Mouse (Mus musculus) kidney, embryonic 16.5 days (tissue): Measurements from ENCODE around the gene Azgp1. TPM values are rescaled to one million over a fixed set of nuclear protein-coding genes. Genes with fewer than 3 reads are reported as not detected.
"Not testable (repeated sequence)": the region's sequence is repeated elsewhere in the genome, so short reads cannot be mapped to it uniquely, and the experiment has no call there.

ENCODE experiments used
- ATAC-seq: fragments of 200-750 bp; cut with Nextera tagmentation; 2 replicates; pipeline ENCODE4 v1.8.0; 2017; ENCODE audit warnings: moderate TSS enrichment; ENCODE audit not compliant: low FRiP score, low TSS enrichment
- H3K27ac ChIP-seq: fragments of 300-500 bp; sonication (generic); 2 replicates; pipeline ENCODE4 v1.5.1; 2014; ENCODE audit warnings: low read length
- H3K27me3 ChIP-seq: fragments of 300-500 bp; sonication (generic); 2 replicates; pipeline ENCODE4 v1.6.1; 2014; ENCODE audit warnings: low read length, control low read depth, mixed read lengths; ENCODE audit not compliant: insufficient read depth
- H3K36me3 ChIP-seq: fragments of 300-500 bp; sonication (generic); 2 replicates; pipeline ENCODE4 v1.6.1; 2014; ENCODE audit warnings: low read length, control low read depth, mixed read lengths; ENCODE audit not compliant: insufficient read depth
- H3K4me1 ChIP-seq: fragments of 300-500 bp; sonication (generic); 2 replicates; pipeline ENCODE4 v1.6.1; 2014; ENCODE audit warnings: low read length, control low read depth, mixed read lengths; ENCODE audit not compliant: insufficient read depth
- H3K4me2 ChIP-seq: fragments of 300-500 bp; sonication (generic); replicated peaks from 2 replicates; pipeline ENCODE4 v1.6.1; 2014; ENCODE audit warnings: low read depth, low read length
- H3K4me3 ChIP-seq: fragments of 300-500 bp; sonication (generic); 2 replicates; pipeline ENCODE4 v1.5.1; 2014; ENCODE audit warnings: mild to moderate bottlenecking, low read length
- H3K9ac ChIP-seq: fragments of 300-500 bp; sonication (generic); replicated peaks from 2 replicates; pipeline ENCODE4 v1.6.1; 2014; ENCODE audit warnings: low read length
- H3K9me3 ChIP-seq: fragments of 300-500 bp; sonication (generic); 2 replicates; pipeline ENCODE4 v1.6.1; 2016; ENCODE audit warnings: low read length, control low read depth
- WGBS: fragments of 180-500 bp; shearing (Covaris S2); extraction: QIAGEN DNeasy Blood & Tissue Kit; methylation state at CpG from one replicate; pipeline ENCODE4 v1.1.7; 2014; 5-methylcytosine and 5-hydroxymethylcytosine counted together
- polyA plus RNA-seq: library from polyadenylated mRNA; unstranded; fragments of >200 nt; fragmentation: Nextera tagmentation; extraction: Ambion mirVana; gene quantifications from 2 replicates; pipeline ENCODE4 v1.2.1, GENCODE M21; 2015

The Azgp1 gene
- not detected in 2 replicates for polyA plus RNA-seq

DNA sequence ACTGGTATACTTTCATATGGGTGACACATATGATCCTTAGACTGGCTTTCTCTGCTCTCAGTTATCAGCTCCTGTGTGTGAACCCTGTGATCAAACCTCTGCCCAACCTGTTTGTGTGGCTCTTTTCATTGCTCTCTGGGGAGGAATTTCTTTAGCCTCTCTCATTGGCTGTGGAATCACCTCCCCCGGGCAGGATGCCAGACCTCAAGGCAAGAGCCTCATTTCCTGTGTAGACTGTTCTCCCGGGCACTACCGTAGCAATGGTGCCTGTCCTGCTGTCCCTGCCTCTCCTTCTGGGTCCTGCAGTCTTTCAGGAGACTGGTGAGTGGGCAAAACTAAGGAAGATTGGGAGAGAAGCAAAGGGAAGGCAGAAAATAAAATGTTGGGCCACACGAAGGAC lies at the start of gene Azgp1:
Gene Azgp1 (plus strand): TSS at position 221 of the 400 bp plus-strand sequence.
- no peaks in the 10 kb centered on the region for H3K36me3 ChIP-seq
- no peak for ATAC-seq
- H3K27ac ChIP-seq: no peak within 1 kb of the TSS
- 64% methylated on average over 4 of the region's 4 CpGs for WGBS
- H3K4me1 ChIP-seq: no peaks in the 10 kb centered on the region
- H3K4me3 ChIP-seq: no peak within 1 kb of the TSS
- H3K9me3 ChIP-seq: no peaks in the 10 kb centered on the region
- H3K9ac ChIP-seq: no peak within 1 kb of the TSS
- no peaks in the 10 kb centered on the region; the same call in 1 of the 2 replicates for H3K27me3 ChIP-seq
- H3K4me2 ChIP-seq: no peak within 1 kb of the TSS

DNA sequence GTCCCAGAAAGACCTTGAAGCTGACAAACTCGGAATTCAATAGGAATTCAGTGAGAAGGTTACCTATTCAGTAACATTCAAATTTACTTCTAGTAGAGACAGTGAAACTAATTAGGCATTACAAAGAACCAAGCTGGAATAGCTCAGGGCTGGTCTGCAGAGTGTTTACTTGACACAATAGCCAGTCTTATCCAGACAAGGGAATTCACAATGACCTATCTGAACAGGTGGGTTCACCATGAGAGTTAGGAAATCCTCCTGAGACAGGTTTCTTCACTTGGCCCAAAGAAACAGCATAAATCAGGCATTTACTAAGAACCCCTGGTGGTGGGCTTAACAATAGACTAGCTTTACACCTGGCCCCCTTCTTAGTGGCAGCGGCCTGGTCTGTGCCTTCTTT lies 47.4 kb upstream of the Azgp1 start:
- WGBS: 75% methylated on average over 2 of the region's 2 CpGs
- ATAC-seq: not testable (repeated sequence)

DNA sequence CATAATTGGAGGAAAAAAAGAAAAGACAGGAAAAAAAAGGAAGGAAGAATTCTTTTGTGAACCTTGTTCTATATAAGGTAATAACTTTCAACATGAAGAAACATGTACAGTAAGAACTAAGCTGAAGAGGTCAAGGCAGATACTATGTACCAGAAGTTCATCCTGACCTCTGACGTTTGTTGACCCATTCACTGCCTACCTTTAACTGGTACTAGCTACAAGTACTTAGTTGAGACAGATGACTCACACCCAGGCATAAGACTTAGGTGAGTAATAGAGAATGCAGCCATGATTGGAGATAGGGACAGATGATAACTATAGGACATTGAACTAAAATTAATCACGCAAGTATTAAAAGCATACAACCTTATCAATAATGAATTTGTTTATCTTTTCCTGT lies 44.8 kb upstream of the Azgp1 start:
- ATAC-seq: no peak
- Histone ChIP-seq H3K9me3 (no peaks in the 10 kb centered on the region), H3K27me3 (no peaks in the 10 kb centered on the region), H3K4me2 (no peak overlapping the region), H3K4me1 (no peaks in the 10 kb centered on the region), H3K9ac (no peak overlapping the region), H3K36me3 (no peaks in the 10 kb centered on the region), H3K4me3 (no peak overlapping the region), H3K27ac (no peak overlapping the region)
- WGBS: 88% methylated on average over 2 of the region's 2 CpGs

More for the DNA sequence above, 47.4 kb upstream of the Azgp1 start:
- H3K27ac ChIP-seq, H3K36me3 ChIP-seq, H3K27me3 ChIP-seq, H3K9ac ChIP-seq, H3K4me1 ChIP-seq, H3K4me2 ChIP-seq, H3K4me3 ChIP-seq, H3K9me3 ChIP-seq: not testable (repeated sequence)

DNA sequence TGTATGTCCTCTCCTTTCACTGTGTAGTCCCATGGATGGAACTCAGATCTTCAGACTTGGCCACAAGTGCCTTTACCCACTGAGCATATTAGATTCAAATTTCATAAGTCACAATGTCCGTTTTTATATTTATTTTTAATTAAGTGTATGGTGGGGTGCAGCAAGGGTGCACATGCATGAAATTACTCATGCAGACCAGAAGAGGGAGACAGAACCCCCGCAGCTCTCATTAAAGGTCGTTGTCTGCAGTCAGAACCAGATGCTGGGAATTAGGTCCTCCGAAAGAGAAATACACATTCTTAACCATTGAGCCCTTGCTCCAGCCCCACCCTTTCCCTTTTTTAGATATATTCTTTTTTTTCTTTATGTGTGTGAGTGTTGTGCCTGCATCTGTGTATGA lies 44.1 kb upstream of the Azgp1 start:
- Histone ChIP-seq H3K9ac (no peak overlapping the region), H3K4me2 (no peak overlapping the region), H3K27ac (no peak overlapping the region), H3K27me3 (no peaks in the 10 kb centered on the region), H3K4me1 (no peaks in the 10 kb centered on the region), H3K4me3 (no peak overlapping the region), H3K36me3 (no peaks in the 10 kb centered on the region), H3K9me3 (no peaks in the 10 kb centered on the region)
- 68% methylated on average over 4 of the region's 4 CpGs for WGBS
- ATAC-seq: no peak

DNA sequence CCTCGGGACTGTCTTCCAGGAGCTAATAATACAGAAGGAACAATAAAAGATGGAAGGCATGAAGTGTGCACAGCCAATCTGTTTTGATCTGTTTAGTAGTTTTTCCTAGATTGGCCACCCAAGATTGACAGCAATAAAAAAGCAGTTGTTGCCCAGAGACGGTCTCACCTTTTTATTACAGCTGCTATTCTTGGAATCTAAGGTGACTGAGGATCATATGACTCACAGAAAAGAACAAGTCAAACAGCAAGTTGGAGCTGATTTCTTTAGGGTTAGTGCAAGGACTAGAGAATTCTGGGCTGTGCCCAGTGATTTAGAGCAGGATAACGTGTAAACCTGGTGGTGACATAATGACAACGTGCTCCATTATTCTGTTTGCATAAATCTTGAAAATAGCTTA lies 40.4 kb upstream of the Azgp1 start:
- H3K4me2 ChIP-seq: no peak overlapping the region
- no peak for ATAC-seq
- no peaks in the 10 kb centered on the region for H3K9me3 ChIP-seq
- no peaks in the 10 kb centered on the region for H3K4me1 ChIP-seq
- H3K27me3 ChIP-seq: no peaks in the 10 kb centered on the region
- H3K36me3 ChIP-seq: no peaks in the 10 kb centered on the region
- 65% methylated on average over 4 of the region's 4 CpGs for WGBS
- no peak overlapping the region for H3K27ac ChIP-seq
- no peak overlapping the region for H3K9ac ChIP-seq
- no peak overlapping the region for H3K4me3 ChIP-seq

DNA sequence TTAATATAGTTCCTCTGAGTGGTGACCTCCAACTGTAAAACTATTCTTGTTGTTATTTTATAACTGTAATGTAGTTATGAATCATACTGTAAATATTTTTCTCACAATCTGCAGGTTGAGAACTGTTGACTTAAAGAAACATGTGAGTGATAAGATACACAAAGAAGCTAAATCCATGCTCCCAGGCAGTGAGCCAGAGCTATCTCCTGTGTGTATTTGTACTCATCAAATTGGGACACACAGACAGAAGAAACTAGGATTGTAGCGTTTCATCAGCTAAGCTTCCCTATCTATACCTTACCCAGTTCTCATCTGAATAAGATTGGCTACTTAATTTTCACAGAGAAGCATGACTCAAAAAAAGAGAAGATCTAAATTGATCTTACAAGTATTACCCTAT lies 38.2 kb upstream of the Azgp1 start:
- Histone ChIP-seq H3K4me1 (no peaks in the 10 kb centered on the region), H3K4me2 (no peak overlapping the region), H3K36me3 (no peaks in the 10 kb centered on the region), H3K27me3 (no peaks in the 10 kb centered on the region), H3K9me3 (no peaks in the 10 kb centered on the region), H3K27ac (no peak overlapping the region), H3K4me3 (no peak overlapping the region), H3K9ac (no peak overlapping the region)
- WGBS: 67% methylated on average over 1 of the region's 1 CpGs
- no peak for ATAC-seq

DNA sequence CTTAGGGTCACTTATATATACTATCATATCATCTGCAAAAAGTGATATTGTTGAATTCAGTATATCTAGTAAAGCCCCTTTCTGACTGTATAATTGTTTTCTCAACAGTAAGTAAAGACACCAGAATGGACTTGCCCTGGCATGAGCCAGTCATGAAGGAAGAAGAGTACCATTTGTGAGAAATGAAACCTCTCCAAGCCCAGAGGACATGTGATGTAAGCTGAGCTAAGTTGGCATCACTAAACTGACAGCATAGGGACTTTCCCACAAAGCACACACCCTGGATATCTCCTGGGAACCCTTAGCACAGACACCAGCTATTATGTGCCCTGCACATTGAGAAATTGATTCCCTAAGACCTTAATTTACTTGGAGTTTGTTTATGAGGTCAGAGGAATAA lies 34.0 kb upstream of the Azgp1 start:
- H3K9me3 ChIP-seq: no peaks in the 10 kb centered on the region
- no peak overlapping the region for H3K9ac ChIP-seq
- no peak overlapping the region for H3K4me2 ChIP-seq
- H3K27me3 ChIP-seq: no peaks in the 10 kb centered on the region
- H3K27ac ChIP-seq: no peak overlapping the region
- H3K36me3 ChIP-seq: no peaks in the 10 kb centered on the region
- H3K4me3 ChIP-seq: no peak overlapping the region
- no peak for ATAC-seq
- no peaks in the 10 kb centered on the region for H3K4me1 ChIP-seq

DNA sequence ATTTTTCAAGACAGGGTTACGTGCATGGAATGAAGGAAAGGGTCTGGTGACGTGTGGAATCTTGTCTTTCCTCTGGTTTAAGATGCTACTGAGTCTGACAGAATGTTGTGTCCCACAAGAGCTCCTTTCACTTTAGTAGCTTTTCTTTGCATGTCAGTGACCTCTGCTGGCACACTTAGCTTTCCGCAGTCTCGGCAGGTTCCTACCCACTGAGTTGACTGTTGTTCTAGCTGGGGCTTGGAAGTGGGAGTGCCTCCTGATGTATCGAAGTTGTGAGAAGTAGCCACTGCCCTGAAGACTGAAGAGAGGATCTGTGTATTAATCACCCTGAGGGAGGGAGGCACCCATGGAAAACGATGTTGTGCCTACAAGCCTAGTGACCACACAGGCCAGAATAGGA lies 30.1 kb upstream of the Azgp1 start:
- Histone ChIP-seq H3K27me3 (no peaks in the 10 kb centered on the region), H3K9me3 (no peaks in the 10 kb centered on the region), H3K36me3 (no peaks in the 10 kb centered on the region), H3K27ac (no peak overlapping the region), H3K4me1 (no peaks in the 10 kb centered on the region), H3K9ac (no peak overlapping the region), H3K4me2 (no peak overlapping the region), H3K4me3 (no peak overlapping the region)
- ATAC-seq: no peak
- 28% methylated on average over 6 of the region's 6 CpGs for WGBS

DNA sequence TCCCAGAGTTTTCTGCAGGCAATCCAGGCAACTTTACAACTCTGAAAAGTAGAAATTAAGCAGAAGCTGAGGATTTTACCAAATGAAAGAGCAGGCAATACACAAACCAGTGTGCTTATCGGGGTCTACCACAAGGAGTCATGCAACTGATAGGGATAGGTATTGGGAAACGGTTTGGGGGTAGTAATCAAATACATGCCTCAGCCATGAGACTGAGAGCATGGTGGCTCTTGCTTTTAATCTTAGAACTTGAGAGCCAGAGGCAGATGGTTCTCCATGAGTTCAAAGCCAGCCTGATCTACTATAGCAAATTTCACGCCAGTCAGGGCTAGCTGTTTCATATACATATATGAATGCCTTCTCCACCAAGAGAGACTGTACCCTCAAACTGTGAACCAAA lies 24.9 kb upstream of the Azgp1 start:
- Histone ChIP-seq H3K27me3 (no peaks in the 10 kb centered on the region), H3K9me3 (no peaks in the 10 kb centered on the region), H3K9ac (no peak overlapping the region), H3K4me1 (no peaks in the 10 kb centered on the region), H3K27ac (no peak overlapping the region), H3K4me3 (no peak overlapping the region), H3K4me2 (no peak overlapping the region), H3K36me3 (no peaks in the 10 kb centered on the region)
- no peak for ATAC-seq
- WGBS: 91% methylated on average over 3 of the region's 3 CpGs

DNA sequence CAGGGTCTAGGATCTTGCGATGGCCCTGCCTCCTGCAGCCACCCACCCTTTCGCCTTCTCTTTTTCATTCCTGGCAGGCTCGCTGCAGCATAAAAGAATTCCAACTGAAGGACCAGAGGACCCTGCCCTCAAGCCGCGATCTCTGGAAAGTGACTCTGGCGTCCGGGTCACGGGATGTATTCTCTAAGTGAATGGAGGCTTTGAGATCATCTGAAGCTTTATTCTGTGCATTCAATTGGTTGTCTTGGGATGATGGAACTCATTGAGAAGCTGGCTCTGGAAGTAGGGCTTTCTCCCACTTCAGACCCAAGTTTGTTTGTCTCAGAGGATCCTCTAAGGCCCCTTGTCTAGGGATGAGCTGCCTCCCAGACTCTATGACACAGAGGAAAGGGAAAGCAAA lies 18.4 kb upstream of the Azgp1 start, which contains the start of gene Gjc3:
Gene Gjc3 (minus strand): TSS at position 154 of the 400 bp plus-strand sequence.
- 83% methylated on average over 8 of the region's 8 CpGs for WGBS
- Histone ChIP-seq H3K27me3 (no peaks in the 10 kb centered on the region), H3K27ac (no peak within 1 kb of the TSS), H3K9ac (no peak within 1 kb of the TSS), H3K4me3 (no peak within 1 kb of the TSS), H3K36me3 (no peaks in the 10 kb centered on the region), H3K9me3 (no peaks in the 10 kb centered on the region), H3K4me1 (no peaks in the 10 kb centered on the region), H3K4me2 (no peak within 1 kb of the TSS)
- no peak for ATAC-seq

DNA sequence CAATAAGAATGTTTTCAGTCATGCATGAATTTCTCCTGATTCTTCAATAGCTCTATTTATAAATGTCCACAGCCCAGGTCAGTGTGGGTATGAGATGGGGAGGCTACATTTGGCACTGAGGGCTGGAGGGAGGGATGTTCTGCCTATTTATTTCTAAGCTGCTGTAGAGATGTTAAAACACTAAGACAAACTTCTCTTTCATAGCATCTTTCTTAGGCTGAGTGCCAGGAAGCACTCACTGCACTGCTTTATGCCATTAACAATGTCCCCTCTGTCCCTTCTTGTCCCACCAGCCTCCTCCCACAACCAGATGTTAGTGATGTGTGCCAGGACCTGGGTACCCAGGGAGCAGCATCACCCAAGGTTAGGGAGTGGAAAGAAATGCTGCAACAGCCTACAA lies 14.8 kb upstream of the Azgp1 start:
- ATAC-seq: no peak
- H3K9me3 ChIP-seq: no peaks in the 10 kb centered on the region

More for the DNA sequence above, 14.8 kb upstream of the Azgp1 start:
- no peak overlapping the region for H3K4me2 ChIP-seq
- H3K27me3 ChIP-seq: no peaks in the 10 kb centered on the region
- no peak overlapping the region for H3K4me3 ChIP-seq
- no peak overlapping the region for H3K9ac ChIP-seq
- no peaks in the 10 kb centered on the region for H3K36me3 ChIP-seq
- H3K27ac ChIP-seq: no peak overlapping the region
- H3K4me1 ChIP-seq: no peaks in the 10 kb centered on the region
